Mouse (Mus musculus) small intestine, adult 2 months (tissue): ENCODE measurements around the gene Ehd1.

Experiments used
- CTCF ChIP-seq: fragments of 200-500 bp; IDR thresholded peaks from 2 replicates; pipeline ENCODE4 v1.5.1; 2012; ENCODE audit warnings: low read depth, mild to moderate bottlenecking, control low read depth, inconsistent platforms, low read length, moderate library complexity, mixed read lengths; ENCODE audit not compliant: insufficient replicate concordance, insufficient read length; ENCODE audit errors: extremely low read depth
- POLR2A ChIP-seq: fragments of 200-500 bp; IDR thresholded peaks from 2 replicates; pipeline ENCODE4 v1.6.1; 2012; ENCODE audit warnings: low read depth, mild to moderate bottlenecking, control low read depth, inconsistent platforms, low read length, moderate library complexity

DNA sequence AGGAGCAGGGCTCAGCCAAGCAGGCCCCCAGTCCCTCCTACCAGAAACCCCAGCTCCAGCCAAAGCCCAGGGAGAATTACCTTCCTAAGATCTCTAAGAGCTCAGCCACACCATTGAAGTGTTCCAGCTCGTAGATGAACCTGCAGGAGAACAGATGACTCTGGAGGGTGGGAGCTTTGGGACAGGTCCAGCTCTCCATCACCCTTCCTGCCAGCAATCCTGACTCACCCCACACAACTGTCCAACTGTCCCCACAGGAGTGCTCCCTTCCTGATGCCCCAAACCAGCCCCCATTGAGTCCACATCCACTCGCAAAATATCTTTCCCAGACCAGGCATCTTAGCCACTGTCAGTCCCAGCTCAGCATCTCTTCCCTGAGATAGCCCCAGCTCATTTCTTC, 45.5 kb upstream of the Ehd1 start:
- TF ChIP-seq POLR2A: no peak
- no peak for TF ChIP-seq CTCF
